Mouse (Mus musculus) heart, adult 11 months (tissue): Measurements from ENCODE around the gene Sox5.
A peak's percentile ranks its signal among the peaks of the same experiment; 100 is the strongest.

ENCODE experiments used
- DNase-seq: peaks from one replicate; pipeline ENCODE4 v3.0.0; 2022

Gene Sox5

DNA sequence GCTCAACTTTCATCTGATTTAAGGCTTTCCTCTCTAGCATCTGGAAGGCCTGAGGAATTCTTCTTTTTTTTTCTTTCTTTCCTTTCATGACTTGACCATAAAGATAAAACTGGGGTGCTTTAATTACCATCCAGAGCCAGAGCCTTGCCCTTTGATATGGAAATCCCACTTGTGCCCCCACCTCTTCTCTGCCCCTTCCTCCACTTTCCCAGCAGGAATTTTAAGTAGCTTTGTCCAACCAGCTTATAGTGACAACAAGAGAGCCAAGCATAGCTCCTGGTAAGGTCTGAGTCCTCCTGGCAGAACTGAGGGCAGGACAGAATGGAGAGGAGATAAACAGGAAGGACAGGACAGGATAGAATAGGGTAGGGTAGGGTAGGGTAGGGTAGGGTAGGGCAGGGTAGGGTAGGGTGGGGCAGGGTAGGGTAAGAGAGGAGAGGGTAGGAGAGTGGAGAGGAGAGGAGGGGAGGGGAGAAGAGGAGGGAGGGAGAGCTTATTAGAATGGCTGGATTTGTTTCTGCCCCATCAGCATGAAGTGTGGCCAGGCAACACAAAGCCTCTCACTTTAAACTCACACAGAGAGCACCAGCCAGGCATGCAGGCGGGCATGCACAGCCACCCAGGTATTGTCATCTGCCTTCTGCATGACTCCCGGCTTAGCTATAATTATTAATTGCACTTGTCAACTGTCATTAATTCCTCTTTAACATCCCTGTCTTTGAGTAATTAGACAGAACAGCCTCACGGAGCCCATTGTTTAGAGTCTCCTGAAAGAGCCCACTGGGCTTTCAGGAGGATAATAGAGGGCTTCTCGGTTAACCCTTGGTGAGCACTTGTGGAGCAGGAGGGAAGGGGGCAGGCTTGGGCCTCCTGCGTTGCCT, 300.9 kb downstream of the Sox5 start:
- DNase-seq: peak; percentile 24

DNA sequence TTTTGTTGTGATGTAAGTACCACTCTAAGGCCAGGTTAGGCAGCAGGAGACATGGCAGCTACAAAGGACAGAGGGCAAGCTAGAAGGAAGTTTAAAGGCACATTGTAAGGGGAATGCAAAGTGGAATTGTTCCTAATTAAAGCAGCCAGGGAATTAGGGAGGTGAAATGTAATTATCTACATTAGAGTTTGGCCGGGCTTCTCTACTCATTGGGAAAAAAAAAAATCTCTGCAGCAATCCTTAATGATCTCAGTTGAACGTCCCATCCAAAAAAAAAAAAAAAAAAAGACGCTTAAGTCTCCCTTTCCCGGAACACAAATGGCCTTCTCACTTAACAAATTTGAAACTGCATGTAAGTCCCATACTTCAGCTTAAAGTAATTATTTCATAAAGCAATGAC, 301.9 kb downstream of the Sox5 start:
- DNase-seq: no peak

DNA sequence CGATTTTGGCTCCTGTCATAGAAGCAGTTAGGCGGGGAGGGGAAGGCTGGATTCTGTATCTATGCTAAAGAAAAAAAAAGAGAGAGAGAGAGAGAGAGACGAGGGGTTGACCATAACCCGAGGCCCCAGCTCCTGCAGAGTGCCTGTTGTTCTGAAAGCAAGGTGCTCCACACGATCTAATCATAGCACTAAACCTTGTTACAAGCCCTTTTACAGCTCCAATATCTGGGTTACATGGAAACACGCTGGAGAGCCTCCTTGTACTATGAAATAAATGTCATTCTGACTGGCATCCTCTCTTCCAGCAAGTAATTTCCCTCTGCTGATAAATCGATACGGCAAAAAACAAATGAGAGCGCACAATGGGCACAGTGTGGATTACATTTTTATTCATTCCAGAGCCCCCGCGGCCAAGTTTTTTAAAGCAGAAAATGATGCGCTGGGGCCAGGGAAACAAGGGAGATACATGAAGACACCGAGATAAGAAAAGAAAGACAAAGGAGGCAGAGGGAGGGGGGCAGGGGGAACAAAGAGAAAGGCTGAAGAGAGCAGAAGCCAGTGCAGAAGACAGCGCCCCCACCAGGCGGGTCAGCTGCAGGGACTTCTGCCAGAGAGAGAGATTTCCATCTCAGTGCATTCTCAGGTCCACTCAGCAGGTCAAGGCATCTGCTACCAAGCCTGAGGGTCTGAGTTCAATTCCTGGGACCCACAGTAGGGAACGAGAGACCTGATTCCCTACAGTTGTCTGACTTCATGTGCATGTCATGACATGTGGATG, 304.3 kb downstream of the Sox5 start:
- DNase-seq: peak; percentile 43

DNA sequence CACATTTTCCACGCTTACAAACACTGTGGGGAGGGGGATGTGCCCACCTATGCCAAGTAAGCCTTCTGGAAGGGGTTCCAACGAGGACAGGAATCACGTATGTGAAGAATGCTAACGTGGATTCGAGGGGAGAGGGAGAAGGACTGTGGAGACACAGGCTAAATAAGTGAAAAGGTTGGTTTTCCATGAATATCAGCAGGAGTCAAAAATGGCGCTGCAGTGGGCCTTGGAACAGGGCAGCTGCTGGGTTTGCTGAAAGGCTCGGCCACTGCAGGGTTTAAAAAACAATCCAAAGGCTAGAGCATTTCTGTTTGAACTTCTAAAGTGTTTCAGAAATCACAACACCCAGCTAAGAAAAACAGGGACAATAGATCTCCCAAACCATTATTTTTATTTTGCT, 308.3 kb downstream of the Sox5 start:
- peak; percentile 81 for DNase-seq

DNA sequence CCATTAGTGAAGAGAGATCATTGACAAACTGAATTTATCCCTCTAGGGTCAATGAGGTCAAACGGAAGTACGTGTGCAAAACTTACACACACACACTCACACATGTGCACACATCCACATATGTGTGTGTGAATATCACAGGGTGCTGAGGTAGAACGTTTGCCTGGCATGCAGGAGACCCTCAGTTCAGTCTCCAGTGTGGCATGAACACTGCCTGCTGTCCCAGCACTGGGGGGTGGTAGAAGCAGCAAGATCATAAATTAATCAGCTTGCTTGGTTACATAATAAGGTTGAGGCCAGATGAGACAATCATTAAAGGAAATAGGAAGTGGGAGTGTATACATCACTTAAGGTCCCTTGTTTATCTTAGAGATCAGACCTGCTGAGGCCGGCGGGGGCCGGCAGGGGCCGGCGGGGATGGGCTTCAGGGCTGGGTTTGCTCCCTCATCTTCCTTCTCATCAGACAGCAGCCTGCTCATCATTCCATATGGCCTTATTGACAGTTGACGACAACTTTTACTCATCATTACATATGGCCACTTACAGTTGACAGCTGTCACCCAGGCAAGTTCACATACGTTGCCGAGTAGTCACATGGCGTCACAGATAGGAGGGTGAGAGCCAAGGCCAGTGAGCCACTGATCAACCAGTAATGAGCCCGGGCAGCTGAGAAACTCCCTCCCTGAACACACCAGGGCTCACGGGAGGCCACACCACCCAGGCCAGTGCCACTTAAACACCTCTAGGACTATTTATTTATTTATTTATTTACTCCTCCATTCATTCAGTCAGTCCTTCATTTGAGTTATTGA, 309.5 kb downstream of the Sox5 start:
- peak; percentile 54 for DNase-seq

DNA sequence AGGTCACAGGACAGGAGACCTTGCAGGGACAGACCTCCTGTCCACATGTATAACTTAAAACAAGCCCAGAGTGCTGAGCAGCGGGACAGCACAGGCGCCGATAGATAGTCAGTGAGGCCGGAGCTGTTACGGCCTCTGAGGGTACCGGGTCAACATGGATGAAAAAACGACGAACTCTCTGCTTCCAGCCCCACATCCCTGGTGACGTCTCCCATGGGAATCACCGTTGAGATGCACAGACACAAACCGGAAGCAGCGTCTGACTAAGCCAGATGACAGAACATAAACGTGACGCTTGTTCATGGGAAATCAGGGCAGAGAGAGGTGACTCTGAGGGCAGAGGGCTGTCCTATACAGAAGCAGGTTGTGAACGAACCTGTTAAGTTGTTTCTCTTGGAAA, 315.1 kb downstream of the Sox5 start:
- DNase-seq: peak; percentile 74

DNA sequence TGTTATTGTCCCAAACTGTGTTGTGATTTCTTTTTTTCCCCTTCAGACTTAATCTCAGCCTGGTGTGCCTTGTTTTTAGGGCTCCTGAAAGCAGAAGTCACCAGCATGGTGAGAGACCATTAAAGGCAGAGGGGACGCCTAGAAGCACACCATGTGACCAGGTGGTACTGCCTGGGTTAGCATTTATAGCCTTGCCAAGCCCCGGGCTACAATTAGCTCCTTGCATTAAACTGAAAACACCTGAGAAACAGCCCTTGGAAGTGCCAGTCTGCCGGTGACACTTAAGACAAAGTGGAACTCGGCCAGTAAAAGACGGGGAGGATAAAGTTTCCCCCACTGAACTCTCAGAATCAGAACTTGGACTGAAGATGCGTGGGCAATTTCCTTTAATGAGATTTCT, 318.1 kb downstream of the Sox5 start:
- peak; percentile 12 for DNase-seq

DNA sequence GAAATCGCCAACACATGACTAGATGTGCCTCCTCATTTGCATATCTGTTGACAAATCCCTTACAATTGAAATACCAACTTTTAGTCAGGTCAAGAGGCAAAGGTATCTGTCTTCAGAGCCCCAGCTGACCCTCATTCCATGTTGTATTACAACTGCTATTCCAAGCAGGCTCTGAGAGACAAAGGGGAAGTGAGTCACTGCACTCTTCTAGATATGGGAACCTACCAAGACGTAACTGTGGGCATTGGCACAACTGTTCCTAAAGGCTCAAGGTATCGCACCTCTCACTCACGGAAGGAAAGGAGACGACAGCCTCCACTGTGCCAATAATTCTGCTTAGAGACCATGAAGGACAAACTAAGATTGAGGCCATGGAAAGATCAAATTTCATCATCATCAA, 318.5 kb downstream of the Sox5 start:
- peak; percentile 28 for DNase-seq

DNA sequence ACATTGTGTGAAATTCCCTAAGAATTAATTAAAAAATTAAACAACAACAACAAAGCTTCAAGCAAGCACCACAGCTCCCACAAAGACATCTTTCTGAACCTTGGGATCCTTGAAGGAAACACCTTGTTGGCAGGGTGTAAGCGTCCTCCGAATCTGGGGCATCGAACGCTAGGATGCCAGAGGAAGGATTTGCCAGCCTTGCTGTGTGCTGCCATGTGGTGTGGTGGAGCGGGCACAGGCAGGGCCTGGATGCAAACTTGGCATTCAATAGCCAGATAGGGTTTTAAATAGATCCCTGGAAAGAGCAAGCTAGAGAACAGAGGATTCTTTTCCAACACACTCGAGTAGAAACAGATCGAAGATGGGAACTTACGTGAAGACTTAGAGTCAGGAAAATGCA, 322.3 kb downstream of the Sox5 start:
- DNase-seq: peak; percentile 85

DNA sequence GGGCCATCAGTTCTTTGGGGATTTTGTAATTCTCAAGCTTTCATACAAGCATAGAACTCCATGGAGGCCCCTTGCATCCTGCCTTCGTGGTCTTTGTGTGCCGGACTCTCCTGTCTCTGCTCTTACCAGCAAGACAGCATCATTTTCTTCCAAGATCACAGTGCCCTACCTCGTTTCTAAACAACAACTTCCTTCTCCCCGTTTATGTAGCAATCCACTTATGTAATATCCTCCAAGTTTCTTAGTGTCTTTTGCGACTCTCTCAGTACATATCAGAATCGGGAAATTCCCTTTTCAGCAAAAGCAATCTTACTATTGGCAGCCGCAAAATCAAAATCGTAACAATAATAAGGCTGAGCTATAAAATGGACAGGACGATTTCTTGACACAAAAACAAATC, 324.3 kb downstream of the Sox5 start:
- peak; percentile 24 for DNase-seq

DNA sequence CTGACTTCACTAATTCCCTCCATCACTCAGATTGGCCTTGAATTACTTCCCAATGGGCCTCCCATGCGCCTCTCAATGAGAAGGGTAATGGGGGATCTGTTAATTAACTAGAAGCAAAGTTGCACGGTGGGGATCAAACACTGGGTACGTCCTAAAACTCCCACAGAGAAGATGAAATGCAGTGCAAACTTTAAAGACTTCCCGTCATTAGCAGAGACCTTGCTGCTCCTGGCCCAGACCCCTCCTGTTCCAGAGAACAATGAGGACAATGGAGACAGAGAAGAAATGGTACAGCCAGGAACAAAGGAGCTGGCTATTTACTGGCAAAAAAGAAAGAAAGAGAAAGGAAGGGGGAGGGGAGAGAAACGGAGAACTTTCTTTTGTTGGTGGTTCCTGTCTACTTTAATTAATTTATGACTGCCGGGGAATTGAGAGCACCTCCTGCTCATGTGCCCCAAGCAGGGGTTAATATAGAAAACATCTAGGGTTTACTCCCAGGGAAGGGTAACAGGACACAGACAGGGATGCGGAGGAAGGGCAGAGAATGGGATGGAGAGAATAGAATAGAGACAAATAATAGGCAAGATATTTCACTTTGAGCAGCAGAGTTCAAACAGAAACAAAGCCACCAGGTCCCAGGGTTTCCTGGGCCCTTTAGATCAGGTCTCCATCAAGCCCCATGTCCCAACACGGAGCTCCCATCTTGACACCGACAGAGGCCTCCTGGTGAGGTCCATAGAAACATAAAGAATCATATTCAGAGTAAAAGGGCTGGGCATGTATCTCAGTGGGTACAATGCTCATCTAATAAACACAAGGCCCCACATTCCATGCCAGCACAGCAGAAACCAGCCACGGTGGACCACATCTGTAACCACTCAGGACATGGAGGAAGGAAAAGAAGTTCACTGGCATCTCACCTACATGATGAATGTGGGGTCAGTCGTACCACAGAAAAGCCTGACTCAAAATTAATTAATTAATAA, 327.2 kb downstream of the Sox5 start:
- peak; percentile 78 for DNase-seq

DNA sequence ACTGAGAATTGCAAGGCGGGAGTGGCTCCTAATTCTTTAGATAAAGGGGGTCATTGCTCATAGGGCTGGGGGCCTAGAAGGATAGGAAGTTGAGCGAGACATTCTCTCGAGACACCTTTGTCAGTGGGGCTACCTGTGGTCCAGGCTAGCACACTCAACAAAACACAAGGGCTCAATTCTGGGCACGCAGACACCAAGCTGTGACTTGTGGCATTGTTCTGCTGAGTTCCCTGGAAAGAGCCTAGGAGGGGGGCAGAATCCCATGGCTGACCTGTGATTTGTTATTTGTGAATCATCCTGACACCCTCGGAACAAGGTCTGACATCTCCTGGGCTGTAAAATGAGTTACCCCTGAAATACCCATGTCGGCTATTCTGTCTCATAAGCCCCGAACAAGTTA, 328.2 kb downstream of the Sox5 start:
- DNase-seq: peak; percentile 72

DNA sequence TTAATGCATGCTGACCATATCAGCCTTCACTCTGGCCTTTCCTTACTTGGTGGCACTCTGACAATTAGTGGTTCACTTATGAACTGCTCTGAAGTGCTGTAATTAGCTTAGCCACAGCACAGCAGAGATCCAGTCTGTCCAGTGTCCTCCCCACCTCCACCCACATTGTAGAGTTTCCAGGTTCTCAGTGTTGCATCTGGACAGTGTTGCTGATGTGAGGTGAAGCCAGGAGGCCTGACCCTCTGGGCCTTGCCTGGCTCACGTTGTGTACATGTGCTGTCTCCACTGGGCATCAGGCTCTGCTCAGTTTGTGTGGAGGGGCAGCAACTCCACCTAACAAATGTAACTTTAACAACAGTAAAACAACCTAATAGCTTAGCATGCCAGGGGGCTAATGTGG, 328.6 kb downstream of the Sox5 start:
- DNase-seq: peak; percentile 82

DNA sequence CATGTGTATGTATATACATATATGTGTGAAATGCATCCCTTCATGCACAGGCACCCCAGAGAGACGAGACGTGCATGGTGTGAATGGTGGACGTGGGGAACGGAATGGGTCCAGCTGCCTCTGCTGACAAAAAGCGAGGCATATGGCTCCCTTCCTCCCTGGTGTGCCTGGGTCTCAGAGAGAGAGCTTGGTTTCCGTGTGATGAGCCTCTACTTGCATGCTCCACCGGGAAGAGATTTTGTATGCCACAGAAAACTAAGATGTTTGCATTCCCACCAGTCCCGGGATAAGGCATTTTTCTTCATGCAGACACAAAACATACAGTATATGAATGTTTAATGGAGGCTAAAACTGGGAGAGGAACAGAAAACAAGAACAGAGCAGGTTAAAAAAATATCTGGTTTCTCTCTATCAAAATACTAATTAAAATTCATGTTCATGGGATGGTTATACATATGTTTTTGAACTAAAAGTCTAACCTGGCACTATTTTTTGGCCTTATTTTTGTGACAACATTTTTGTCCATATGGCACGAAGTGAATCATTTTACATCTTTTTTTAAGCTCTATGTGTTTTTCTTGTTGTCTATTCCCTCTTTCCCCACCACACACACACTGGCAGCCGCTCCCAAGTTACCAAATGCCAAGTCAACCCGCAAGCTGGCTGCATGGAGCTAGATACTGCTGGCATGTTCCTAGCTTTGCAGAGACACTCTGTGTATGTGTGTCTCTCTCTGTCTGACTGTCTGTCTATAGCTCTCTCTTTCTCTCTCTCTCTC, 329.4 kb downstream of the Sox5 start:
- DNase-seq: peak; percentile 45

DNA sequence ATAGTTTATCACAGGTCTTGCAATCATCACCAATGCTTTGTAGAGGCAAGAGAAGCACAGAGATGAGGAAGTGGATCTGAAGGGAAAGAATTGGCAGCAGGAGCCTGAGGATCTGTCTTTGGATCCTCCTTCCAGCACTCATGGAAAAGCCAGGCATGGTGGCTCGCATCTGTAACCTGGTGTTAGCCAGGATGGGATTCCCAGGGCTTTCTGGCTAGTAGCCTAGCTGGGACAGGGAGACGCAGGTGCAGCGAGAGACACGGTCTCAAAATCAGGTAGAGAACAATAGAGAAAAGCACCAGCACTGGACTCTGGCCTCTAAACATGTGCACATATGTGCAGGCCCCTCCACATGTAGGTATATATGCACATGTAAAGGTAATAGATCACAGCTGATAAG, 330.1 kb downstream of the Sox5 start:
- DNase-seq: peak; percentile 23

DNA sequence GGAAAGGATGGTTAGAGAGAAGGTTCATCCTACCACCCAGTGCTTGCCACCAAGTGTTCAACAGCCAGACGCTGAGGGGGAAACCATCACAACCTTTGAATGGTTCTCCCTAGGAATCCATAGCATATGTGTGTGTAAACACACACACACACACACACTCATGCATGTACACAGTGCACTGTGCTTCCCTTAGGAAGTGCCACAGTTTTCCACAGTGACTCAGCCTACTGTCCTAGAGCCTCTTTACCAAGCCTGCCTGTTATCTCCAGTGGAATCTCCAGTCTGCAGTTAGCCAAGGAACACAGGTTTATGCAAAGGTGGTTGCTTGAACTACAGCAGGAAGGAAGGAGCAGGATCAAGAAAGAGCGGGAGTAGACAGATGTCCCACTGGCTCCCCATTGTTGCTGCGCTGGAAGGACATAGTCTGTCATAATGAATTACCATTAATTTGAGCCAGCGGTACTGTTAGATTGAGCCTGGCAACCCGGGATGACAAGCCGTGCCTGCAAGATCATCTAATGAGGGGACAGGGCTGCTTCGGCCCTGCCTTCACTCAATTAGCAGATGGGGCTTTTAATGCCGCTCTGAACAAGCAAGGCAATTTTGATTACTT, 335.9 kb downstream of the Sox5 start:
- peak; percentile 66 for DNase-seq

DNA sequence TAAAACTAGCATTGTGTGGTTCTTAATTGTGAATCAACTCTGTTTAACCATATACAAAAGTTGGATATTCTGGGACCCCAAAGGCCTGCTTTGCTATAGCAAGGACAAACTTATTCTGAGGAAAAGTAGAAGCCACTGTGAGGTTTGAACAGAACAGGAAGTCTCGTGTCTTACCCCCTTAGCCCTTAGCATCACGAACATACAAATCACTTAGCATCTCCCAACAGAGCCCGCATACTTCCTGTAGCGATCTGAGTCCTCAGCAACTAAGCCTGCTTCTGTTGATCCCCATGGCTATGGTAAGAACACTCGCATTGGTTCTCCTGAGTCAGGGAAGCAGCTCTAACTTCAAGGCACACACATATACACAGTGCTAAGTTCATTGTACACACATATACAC, 337.4 kb downstream of the Sox5 start:
- DNase-seq: peak; percentile 61

DNA sequence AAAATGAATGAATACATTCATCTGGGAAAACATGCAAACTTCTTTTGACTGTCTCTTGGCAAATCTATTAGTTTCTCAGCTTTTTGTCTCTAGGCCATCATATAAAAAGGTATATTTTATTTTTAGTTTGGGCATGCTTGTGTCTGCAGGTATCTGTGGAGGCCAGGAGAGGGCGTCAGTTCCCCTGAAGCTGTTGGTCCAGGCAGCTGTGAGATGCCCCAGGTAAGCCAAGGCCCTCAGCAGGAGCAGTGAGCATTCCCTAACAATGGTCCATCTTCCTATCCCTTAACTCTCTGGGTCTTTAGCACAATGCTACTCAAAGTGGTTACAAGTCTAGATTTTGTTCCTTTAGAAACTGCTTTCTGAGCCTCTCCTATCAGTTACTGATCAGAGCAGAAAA, 338.1 kb downstream of the Sox5 start:
- peak; percentile 41 for DNase-seq

DNA sequence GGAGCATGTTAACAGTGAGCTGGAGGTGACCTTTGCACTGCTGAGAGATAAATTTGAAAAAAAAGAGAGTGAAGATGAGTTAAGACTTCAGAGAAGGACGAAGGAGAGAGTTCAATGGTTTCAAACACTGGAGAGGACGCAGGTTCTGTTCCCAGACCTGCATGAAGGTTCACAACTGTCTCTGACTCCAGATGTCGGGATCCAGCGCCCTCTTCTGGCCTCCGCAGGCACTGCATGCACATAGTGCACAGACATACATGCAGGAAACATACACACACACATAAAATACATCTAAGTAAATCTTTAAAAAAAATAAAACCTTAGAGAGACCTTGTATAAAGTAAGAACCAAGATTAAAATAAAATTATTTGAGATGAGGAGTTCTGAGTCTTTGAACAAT, 352.5 kb downstream of the Sox5 start:
- peak; percentile 54 for DNase-seq

DNA sequence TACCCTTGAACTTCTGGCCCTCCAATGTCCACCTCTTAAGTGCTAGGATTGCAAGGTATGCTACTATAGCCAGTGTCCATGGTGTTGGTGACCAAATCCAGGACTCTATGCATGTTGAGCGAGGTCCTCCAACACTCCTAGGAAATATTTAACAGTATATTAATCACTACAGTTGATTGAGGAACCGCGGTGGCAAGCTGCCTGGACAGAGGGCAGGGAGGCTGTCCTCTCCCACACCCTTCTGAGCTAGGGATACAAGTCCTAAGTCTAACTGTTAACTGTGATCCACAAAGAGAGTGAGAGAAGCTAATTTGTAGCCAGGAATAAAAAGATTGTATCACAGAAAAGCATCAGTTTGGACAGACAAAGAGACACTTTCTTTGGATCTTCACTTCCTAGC, 373.7 kb downstream of the Sox5 start:
- DNase-seq: peak; percentile 78

DNA sequence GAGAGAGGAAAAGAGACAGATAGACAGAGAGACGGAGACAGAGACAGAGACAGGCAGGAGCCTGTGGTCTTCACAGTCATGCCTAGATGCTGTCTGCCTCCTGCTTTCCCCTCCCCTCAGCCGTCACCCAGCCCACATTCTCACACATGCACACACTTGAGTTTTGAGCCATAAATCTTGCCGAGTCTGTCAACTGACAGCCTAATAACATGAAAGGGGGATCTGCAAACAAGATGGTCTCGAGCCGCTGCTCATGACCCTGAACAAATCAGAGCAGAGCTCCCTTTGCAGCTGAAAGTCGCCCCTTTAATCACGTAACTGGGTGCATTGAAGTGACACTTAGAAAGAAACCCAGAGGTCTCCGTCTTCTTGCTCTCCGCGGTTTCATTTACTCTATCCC, 383.7 kb downstream of the Sox5 start:
- DNase-seq: peak; percentile 84
